Mouse (Mus musculus) liver, embryonic 14.5 days (tissue): ENCODE measurements around the gene Plxdc2.

Source experiments
- CTCF ChIP-seq: IDR thresholded peaks from 2 replicates; pipeline ENCODE4 v1.5.1; 2016; ENCODE audit warnings: antibody characterized with exemption, low read depth, control low read depth
- EP300 ChIP-seq: IDR thresholded peaks from 2 replicates; pipeline ENCODE4 v1.6.1; 2016; ENCODE audit warnings: antibody characterized with exemption, low read depth

DNA sequence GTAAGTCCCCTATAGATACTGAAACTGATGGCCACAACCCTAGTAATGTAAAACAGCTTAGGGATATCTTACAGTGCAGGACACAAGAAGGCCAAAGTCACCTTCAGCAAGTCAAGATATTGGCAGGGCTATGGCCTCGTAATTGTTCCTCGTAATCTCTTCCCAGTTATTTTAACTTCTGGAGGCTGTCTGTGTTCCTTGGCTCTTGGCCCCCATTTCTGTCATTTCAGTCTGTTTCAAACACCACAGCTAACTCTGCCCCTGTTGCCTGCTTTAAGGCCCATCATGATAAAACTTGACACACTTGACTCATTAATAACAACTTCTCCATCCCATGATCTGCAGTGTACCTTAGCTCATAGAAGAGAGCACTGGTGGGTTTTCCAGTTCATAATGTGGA is 378.3 kb downstream of the Plxdc2 start:
- TF ChIP-seq CTCF (no peak), EP300 (no peak)
